Mouse (Mus musculus) kidney, embryonic 15.5 days (tissue): ENCODE measurements around the gene Fbxl15. TPM values are rescaled to one million over a fixed set of nuclear protein-coding genes. Genes with fewer than 3 reads are reported as not detected.

Experiments
- ATAC-seq: fragments of 200-750 bp; cut with Nextera tagmentation; replicated peaks from 2 replicates; pipeline ENCODE4 v1.8.0; 2017; ENCODE audit warnings: moderate TSS enrichment; ENCODE audit not compliant: low FRiP score
- H3K27ac ChIP-seq: fragments of 300-500 bp; sonication (generic); 2 replicates; pipeline ENCODE4 v1.5.1; 2015; ENCODE audit warnings: mild to moderate bottlenecking, inconsistent platforms
- H3K27me3 ChIP-seq: fragments of 300-500 bp; sonication (generic); 2 replicates; pipeline ENCODE4 v1.6.1; 2015; ENCODE audit warnings: inconsistent platforms
- H3K36me3 ChIP-seq: fragments of 300-500 bp; sonication (generic); 2 replicates; pipeline ENCODE4 v1.6.1; 2015; ENCODE audit warnings: inconsistent platforms
- H3K4me1 ChIP-seq: fragments of 300-500 bp; sonication (generic); 2 replicates; pipeline ENCODE4 v1.6.1; 2015; ENCODE audit warnings: inconsistent platforms
- H3K4me2 ChIP-seq: fragments of 300-500 bp; sonication (generic); 2 replicates; pipeline ENCODE4 v1.6.1; 2015; ENCODE audit warnings: moderate library complexity, mild to moderate bottlenecking, inconsistent platforms
- H3K4me3 ChIP-seq: fragments of 300-500 bp; sonication (generic); replicated peaks from 2 replicates; pipeline ENCODE4 v1.5.1; 2015; ENCODE audit warnings: mild to moderate bottlenecking, inconsistent platforms
- H3K9ac ChIP-seq: fragments of 300-500 bp; sonication (generic); 2 replicates; pipeline ENCODE4 v1.6.1; 2015; ENCODE audit warnings: mild to moderate bottlenecking, inconsistent platforms
- H3K9me3 ChIP-seq: fragments of 300-500 bp; sonication (generic); replicated peaks from 2 replicates; pipeline ENCODE4 v1.6.1; 2016; ENCODE audit warnings: inconsistent platforms
- WGBS: fragments of 180-500 bp; shearing (Covaris S2); methylation state at CpG from one replicate; pipeline ENCODE4 v1.1.7; 2015; ENCODE audit warnings: mixed read lengths; 5-methylcytosine and 5-hydroxymethylcytosine counted together
- polyA plus RNA-seq: library from polyadenylated mRNA; unstranded; fragments of >200 nt; fragmentation: Nextera tagmentation; extraction: Ambion mirVana; gene quantifications from 2 replicates; pipeline ENCODE4 v1.2.1, GENCODE M21; 2015

The Fbxl15 gene
- polyA plus RNA-seq, 1 experiment from 2014 or later, result 20.1 TPM

DNA sequence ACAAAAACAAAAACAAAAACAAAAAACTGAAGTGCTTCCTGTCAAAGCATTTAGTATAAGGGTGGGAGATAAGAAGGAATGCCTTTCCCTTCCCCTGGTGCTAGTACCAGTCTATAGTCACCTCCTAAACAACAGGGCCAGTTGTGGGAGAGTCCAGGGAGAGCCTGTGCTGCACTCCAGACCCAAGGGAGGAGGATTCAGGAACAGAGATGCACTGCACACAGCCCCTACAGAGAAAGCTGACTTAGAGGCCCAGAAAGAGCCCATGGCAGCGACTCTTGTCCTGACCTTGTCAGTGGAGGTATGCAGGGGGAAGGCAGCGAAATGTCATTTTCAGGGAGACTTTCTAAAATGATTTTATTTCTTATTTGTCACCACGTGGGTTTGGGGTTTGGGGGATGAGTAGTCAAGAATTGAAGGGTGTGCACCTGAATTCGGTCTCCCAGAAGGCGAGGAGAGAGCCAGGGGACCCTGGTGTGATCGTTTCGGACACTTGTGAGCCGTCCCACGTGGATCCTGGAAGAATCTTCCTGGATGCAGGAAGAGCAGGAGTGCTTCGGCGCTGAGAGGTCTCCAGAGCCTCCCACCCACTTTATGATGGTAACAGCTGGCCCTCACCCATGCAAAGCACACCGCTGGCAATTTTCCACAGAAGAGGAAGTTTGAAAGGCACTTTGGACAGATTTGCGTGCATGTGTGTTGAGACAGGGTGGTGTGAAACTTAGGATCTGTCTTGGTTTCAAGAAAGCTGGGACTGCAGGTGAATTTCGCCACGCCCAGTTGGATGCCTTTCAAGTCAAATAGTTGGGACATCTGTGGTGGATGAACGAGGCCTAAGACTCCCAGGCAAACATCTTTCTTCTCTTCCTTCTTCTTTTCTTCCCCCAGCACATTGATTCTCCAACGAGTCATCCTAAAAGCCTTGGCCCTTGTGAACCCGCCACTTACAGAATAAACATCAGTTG is 24.5 kb upstream of the Fbxl15 start:
- H3K36me3 ChIP-seq, result 0 out of 2 replicates have a peak, but pooled peaks cover 5% of the 10 kb centered on the region
- peaks cover 24% of the 10 kb centered on the region for H3K27me3 ChIP-seq
- WGBS, result 52% methylated on average over 18 of the region's 18 CpGs
- peaks cover 23% of the 10 kb centered on the region for H3K4me1 ChIP-seq
- H3K4me2 ChIP-seq, result peak overlapping the region; percentile 95
- no peaks in the 10 kb centered on the region for H3K9me3 ChIP-seq
- no peak for ATAC-seq
- H3K4me3 ChIP-seq, result peak overlapping the region; percentile 76
- peak overlapping the region; percentile 90; the same call in 1 of the 2 replicates for H3K27ac ChIP-seq
- peak overlapping the region; percentile 36; the same call in 1 of the 2 replicates for H3K9ac ChIP-seq

DNA sequence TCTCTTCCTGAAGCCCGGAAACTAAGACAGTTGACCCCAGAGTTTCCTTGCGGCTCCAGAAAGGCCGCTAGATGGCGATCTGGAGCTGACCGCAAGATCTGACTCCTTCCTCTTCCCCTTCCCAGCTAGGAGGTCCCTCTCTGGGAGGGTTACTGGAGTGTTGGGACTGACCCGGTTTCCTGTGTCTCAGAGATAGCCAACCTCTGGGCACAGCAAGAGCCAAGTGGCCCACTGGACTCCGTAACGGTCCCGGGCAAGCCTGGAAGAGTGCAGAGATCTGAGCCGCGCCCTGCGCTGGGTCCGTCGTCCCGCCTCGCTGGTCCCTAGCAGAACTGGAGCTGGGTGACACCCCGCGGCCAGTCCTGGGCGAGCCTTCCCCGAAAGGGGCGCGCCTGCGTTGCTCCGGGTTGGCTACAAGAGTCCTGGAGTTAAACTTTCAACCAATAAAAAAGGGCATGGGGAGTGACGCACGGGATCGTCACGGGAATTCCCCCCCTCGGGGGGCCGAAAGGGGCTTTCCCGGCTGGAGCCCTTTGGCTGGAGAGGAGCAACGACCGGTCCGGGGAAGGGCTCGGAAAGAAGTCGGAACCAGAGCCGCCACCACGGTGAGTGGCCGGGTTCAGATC is 23.7 kb upstream of the Fbxl15 start, which contains the start of gene Nfkb2:
Gene Nfkb2 (plus strand): TSS at position 105 of the 626 bp plus-strand sequence.
- Histone ChIP-seq H3K4me1 (peaks cover 28% of the 10 kb centered on the region), H3K27ac (peak within 1 kb of the TSS; percentile 90), H3K36me3 (0 out of 2 replicates have a peak, but pooled peaks cover 5% of the 10 kb centered on the region), H3K9ac (peak within 1 kb of the TSS; percentile 66), H3K27me3 (peaks cover 27% of the 10 kb centered on the region), H3K4me3 (peak within 1 kb of the TSS; percentile 76), H3K9me3 (no peaks in the 10 kb centered on the region), H3K4me2 (peak within 1 kb of the TSS; percentile 95)
- WGBS, result under 1% methylated on average over 39 of the region's 39 CpGs
- ATAC-seq, result peak; percentile 92

- ATAC-seq, result peak; percentile 44
- Histone ChIP-seq H3K27ac (peak overlapping the region; percentile 90), H3K27me3 (peaks cover 32% of the 10 kb centered on the region), H3K9me3 (no peaks in the 10 kb centered on the region), H3K4me1 (peaks cover 28% of the 10 kb centered on the region), H3K4me2 (peak overlapping the region; percentile 95), H3K4me3 (peak overlapping the region; percentile 76), H3K36me3 (peaks cover 10% of the 10 kb centered on the region), H3K9ac (peak overlapping the region; percentile 66)
- whole genome bisulfite sequencing, result under 1% methylated on average over 34 of the region's 34 CpGs
Observed at GRCm38 (mm10) chr19:46304908-46305333, 23.1 kb upstream of the Fbxl15 start.

DNA sequence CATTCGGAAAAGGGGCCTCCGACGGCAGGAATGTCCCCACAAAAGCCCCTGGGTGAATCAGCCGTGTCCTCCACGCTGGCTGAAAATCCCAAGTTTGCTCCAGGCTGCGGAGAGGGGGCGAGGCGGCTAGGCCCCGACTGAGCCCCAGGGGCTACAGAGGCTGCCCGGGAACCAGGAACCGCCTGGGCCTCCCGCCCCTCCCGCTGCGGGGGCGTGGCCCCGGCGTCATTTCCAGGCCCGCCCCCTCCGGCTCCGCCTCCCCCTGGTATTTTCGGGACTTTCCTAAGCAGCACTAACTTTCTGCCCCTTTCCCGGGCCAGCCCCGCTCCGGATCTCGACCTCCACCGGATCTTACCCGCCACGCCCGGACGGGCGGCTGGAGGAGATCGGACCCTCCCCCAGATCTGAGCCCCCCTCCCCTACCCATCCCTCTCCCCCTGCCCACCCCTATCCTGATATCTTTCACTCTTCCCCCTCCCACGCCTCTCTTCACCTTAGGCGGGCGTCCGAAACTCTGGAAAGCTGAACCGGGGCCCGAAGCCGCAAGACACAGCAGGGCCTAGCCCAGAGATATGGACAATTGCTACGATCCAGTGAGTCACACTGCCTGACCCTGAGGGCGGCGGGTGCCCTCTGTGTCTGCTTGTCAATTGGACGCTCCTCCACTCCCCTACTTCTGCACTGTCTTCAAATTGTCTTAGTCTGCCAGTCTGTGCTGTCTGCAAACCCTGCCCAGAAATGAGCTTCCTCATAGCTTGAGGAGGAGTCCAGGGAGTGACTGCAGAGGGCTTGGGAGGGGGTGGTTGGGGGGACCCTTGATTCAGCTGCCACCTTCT is 22.3 kb upstream of the Fbxl15 start:
- H3K4me3 ChIP-seq, result peak overlapping the region; percentile 76
- H3K9me3 ChIP-seq, result no peaks in the 10 kb centered on the region
- H3K4me2 ChIP-seq, result peak overlapping the region; percentile 95
- H3K36me3 ChIP-seq, result peaks cover 17% of the 10 kb centered on the region
- WGBS, result under 1% methylated on average over 43 of the region's 43 CpGs
- H3K4me1 ChIP-seq, result peaks cover 28% of the 10 kb centered on the region
- peaks cover 27% of the 10 kb centered on the region for H3K27me3 ChIP-seq
- ATAC-seq, result peak; percentile 77
- peak overlapping the region; percentile 66 for H3K9ac ChIP-seq
- peak overlapping the region; percentile 90 for H3K27ac ChIP-seq

GRCm38 (mm10) chr19:46306268-46306610 is 21.7 kb upstream of the Fbxl15 start:
- H3K9ac ChIP-seq, result peak overlapping the region; percentile 66
- H3K36me3 ChIP-seq, result peaks cover 23% of the 10 kb centered on the region
- peaks cover 28% of the 10 kb centered on the region for H3K4me1 ChIP-seq
- peaks cover 27% of the 10 kb centered on the region for H3K27me3 ChIP-seq
- ATAC-seq, result no peak
- H3K4me3 ChIP-seq, result peak overlapping the region; percentile 76
- peak overlapping the region; percentile 90; the same call in 1 of the 2 replicates for H3K27ac ChIP-seq
- H3K9me3 ChIP-seq, result no peaks in the 10 kb centered on the region
- peak overlapping the region; percentile 95 for H3K4me2 ChIP-seq
- 44% methylated on average over 4 of the region's 5 CpGs for WGBS

DNA sequence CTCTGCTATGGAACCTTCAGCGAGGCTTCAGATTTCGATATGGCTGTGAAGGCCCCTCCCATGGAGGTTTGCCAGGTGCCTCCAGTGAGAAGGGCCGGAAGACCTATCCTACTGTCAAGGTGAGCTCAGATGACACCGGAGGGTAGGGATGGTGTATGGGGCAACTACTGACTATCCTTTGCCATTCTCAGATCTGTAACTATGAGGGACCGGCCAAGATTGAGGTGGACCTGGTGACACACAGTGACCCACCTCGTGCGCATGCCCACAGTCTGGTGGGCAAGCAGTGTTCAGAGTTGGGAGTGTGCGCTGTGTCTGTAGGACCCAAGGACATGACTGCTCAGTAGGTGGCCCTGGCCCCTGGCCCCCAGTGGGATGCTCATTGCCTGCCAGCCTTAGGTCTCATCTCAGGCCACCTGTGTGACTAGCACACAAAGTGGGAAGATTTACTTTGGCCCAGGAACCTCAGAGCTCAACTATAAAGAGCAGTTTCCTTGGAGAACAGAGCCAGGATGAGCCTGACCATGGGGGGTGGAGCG is 21.2 kb upstream of the Fbxl15 start:
- no peak overlapping the region for H3K9ac ChIP-seq
- peaks cover 28% of the 10 kb centered on the region for H3K4me1 ChIP-seq
- H3K36me3 ChIP-seq, result peaks cover 29% of the 10 kb centered on the region
- WGBS, result 85% methylated on average over 9 of the region's 9 CpGs
- H3K4me2 ChIP-seq, result no peak overlapping the region
- H3K27ac ChIP-seq, result no peak overlapping the region
- H3K4me3 ChIP-seq, result no peak overlapping the region
- H3K9me3 ChIP-seq, result no peaks in the 10 kb centered on the region
- peaks cover 32% of the 10 kb centered on the region for H3K27me3 ChIP-seq
- ATAC-seq, result no peak

- Histone ChIP-seq H3K36me3 (peaks cover 32% of the 10 kb centered on the region), H3K27me3 (peaks cover 39% of the 10 kb centered on the region), H3K9ac (no peak overlapping the region), H3K4me1 (peaks cover 28% of the 10 kb centered on the region), H3K9me3 (no peaks in the 10 kb centered on the region), H3K4me3 (no peak overlapping the region), H3K4me2 (no peak overlapping the region), H3K27ac (no peak overlapping the region)
- ATAC-seq, result no peak
- WGBS, result 82% methylated on average over 16 of the region's 16 CpGs
Observed at GRCm38 (mm10) chr19:46307781-46308180, 20.2 kb upstream of the Fbxl15 start.

DNA sequence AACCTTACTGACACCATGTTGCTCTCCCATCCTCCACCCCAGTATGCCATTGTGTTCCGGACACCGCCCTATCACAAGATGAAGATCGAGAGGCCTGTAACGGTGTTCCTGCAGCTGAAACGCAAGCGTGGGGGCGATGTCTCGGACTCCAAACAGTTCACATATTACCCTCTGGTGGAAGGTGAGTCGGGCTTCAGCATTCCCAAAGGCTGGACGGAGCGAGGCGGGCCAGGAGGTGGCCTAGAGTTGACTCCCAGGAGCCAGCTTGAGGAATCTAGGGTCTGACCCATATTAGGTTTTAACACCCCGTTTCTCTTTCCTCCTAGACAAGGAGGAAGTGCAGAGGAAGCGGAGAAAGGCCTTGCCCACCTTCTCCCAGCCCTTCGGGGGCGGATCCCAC is 19.7 kb upstream of the Fbxl15 start:
- no peak for ATAC-seq
- Histone ChIP-seq H3K4me2 (peak overlapping the region; percentile 81), H3K4me3 (peak overlapping the region; percentile 41; the same call in 1 of the 2 replicates), H3K36me3 (peaks cover 32% of the 10 kb centered on the region), H3K9me3 (no peaks in the 10 kb centered on the region), H3K4me1 (peaks cover 28% of the 10 kb centered on the region), H3K27ac (no peak overlapping the region), H3K27me3 (peaks cover 44% of the 10 kb centered on the region), H3K9ac (peak overlapping the region; percentile 37; the same call in 1 of the 2 replicates)
- WGBS, result 70% methylated on average over 16 of the region's 16 CpGs

DNA sequence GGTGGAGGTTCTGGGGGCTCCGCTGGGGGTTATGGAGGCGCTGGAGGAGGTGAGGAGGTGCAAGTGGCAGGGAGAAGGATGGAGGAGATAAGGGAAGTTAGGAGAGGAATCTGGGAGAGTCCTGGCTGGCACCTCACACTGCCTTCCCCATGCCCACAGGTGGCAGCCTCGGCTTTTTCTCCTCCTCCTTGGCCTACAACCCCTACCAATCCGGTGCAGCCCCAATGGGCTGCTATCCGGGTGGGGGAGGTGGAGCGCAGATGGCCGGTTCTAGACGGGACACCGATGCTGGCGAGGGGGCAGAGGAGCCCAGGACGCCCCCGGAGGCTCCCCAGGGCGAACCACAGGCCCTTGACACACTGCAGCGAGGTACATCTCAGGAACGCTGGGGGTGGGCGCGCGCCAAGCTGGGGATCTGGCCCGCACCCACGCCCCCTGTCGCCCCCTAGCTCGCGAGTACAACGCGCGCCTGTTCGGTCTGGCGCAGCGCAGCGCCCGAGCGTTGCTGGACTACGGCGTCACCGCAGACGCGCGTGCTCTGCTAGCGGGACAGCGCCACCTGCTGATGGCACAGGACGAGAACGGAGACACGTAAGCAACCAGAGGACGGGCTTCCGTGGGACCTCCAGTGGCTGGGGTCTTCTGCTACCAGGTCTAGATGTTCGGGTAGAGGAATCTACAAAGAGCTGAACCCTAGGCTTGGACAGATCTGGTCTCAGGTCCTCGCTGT is 19.1 kb upstream of the Fbxl15 start:
- Histone ChIP-seq H3K9ac (peak overlapping the region; percentile 37), H3K4me3 (peak overlapping the region; percentile 41), H3K4me1 (peaks cover 24% of the 10 kb centered on the region), H3K9me3 (no peaks in the 10 kb centered on the region), H3K27ac (no peak overlapping the region), H3K4me2 (peak overlapping the region; percentile 81), H3K27me3 (peaks cover 49% of the 10 kb centered on the region), H3K36me3 (peaks cover 32% of the 10 kb centered on the region)
- WGBS, result 2% methylated on average over 47 of the region's 47 CpGs
- 0 out of 2 replicates have a peak, but pooled peaks have one; percentile 2 for ATAC-seq

DNA sequence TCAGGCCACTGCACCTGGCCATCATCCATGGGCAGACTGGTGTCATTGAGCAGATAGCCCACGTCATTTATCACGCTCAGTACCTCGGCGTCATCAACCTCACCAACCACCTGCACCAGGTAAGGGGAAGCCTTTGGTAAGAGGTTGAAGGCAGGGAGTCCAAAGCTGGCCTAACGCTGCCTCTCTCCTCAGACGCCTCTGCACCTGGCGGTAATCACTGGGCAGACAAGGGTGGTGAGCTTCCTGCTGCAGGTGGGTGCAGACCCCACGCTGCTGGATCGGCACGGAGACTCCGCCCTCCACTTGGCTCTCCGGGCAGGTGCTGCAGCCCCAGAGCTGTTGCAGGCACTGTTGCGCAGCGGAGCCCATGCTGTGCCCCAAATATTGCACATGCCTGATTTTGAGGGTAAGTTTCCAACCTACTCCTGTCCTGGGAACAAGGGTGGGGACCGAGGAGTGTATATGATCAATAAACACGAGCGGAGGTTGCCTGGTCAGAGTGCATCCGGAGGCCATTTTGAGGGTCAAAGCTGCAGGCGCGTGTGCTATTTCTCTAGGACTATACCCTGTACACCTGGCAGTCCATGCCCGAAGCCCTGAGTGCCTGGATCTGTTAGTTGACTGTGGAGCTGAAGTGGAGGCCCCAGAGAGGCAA is 18.2 kb upstream of the Fbxl15 start:
- Histone ChIP-seq H3K36me3 (peaks cover 32% of the 10 kb centered on the region), H3K9me3 (no peaks in the 10 kb centered on the region), H3K27ac (no peak overlapping the region), H3K4me2 (no peak overlapping the region), H3K9ac (no peak overlapping the region), H3K27me3 (peaks cover 59% of the 10 kb centered on the region), H3K4me3 (no peak overlapping the region), H3K4me1 (peaks cover 28% of the 10 kb centered on the region)
- no peak for ATAC-seq
- WGBS, result 83% methylated on average over 21 of the region's 21 CpGs
